Mouse (Mus musculus) frontal cortex, postnatal 10 days (tissue): Measurements from ENCODE around the gene Lyz1.
"Not testable (repeated sequence)": the region's sequence is repeated elsewhere in the genome, so short reads cannot be mapped to it uniquely, and the experiment has no call there.

Experiments used
- DNase-seq, 2 experiments: peaks; one replicate each; pipeline ENCODE4 v3.0.0; 2022; ENCODE audit warnings: low spot score in 2 of 2, mixed read lengths in 1 of 2

The Lyz1 gene

GRCm38 (mm10) chr10:117292671-117293070, at the start of gene Lyz1:
TSS of gene Lyz1 (minus strand) at chr10:117292868.
- DNase-seq = no peak

- no peak for DNase-seq
These were observed 49.7 kb upstream of the Lyz1 start for GRCm38 (mm10) chr10:117342406-117342805.

- no peak for DNase-seq
These were observed 48.4 kb upstream of the Lyz1 start for GRCm38 (mm10) chr10:117341029-117341428.

- DNase-seq = no peak
These were observed 46.6 kb upstream of the Lyz1 start for GRCm38 (mm10) chr10:117339241-117339640.

GRCm38 (mm10) chr10:117337946-117338345, 45.3 kb upstream of the Lyz1 start:
- no peak for DNase-seq

- DNase-seq = no peak
These were observed 43.0 kb upstream of the Lyz1 start for GRCm38 (mm10) chr10:117335649-117336048.

- no peak for DNase-seq
These were observed 37.9 kb upstream of the Lyz1 start for GRCm38 (mm10) chr10:117330521-117330920.

- no peak for DNase-seq
These were observed 31.1 kb upstream of the Lyz1 start for GRCm38 (mm10) chr10:117323782-117324181.

GRCm38 (mm10) chr10:117322630-117323029, 30.0 kb upstream of the Lyz1 start:
- DNase-seq = no peak

GRCm38 (mm10) chr10:117320571-117320981, 27.9 kb upstream of the Lyz1 start:
- DNase-seq = no peak

- no peak for DNase-seq
These were observed 23.7 kb upstream of the Lyz1 start for GRCm38 (mm10) chr10:117316391-117316790.

- DNase-seq = no peak
These were observed 20.5 kb upstream of the Lyz1 start for GRCm38 (mm10) chr10:117313133-117313532.

- no peak for DNase-seq
These were observed 19.5 kb upstream of the Lyz1 start for GRCm38 (mm10) chr10:117312168-117312567.

- DNase-seq = no peak
These were observed 11.7 kb upstream of the Lyz1 start for GRCm38 (mm10) chr10:117304371-117304770.

- DNase-seq = no peak
These were observed 9.0 kb upstream of the Lyz1 start for GRCm38 (mm10) chr10:117301688-117302087.

GRCm38 (mm10) chr10:117299901-117300520, 7.3 kb upstream of the Lyz1 start:
- DNase-seq = no peak

GRCm38 (mm10) chr10:117299106-117299505, 6.4 kb upstream of the Lyz1 start:
- no peak for DNase-seq

GRCm38 (mm10) chr10:117298336-117298735, 5.7 kb upstream of the Lyz1 start:
- no peak for DNase-seq

- not testable (repeated sequence) for DNase-seq
These were observed 1.7 kb downstream of the Lyz1 start for GRCm38 (mm10) chr10:117290936-117291335.

GRCm38 (mm10) chr10:117290046-117290870, 2.4 kb downstream of the Lyz1 start:
- no peak for DNase-seq

GRCm38 (mm10) chr10:117289034-117289505, 3.6 kb downstream of the Lyz1 start:
- not testable (repeated sequence) for DNase-seq

- no peak for DNase-seq
These were observed 4.3 kb downstream of the Lyz1 start for GRCm38 (mm10) chr10:117288197-117289033.
